Mouse (Mus musculus) stomach, postnatal 0 days (tissue): ENCODE data around the gene Senp8. TPM values are rescaled to one million over a fixed set of nuclear protein-coding genes. Genes with fewer than 3 reads are reported as not detected.

Experiments used
- ATAC-seq: fragments of 200-750 bp; cut with Nextera tagmentation; 2 replicates; pipeline ENCODE4 v1.8.0; 2017; ENCODE audit not compliant: low FRiP score, low TSS enrichment
- DNase-seq: peaks from one replicate; pipeline ENCODE4 v3.0.0-alpha.2; 2016; ENCODE audit warnings: low spot score
- H3K27ac ChIP-seq: fragments of 300-500 bp; sonication (generic); replicated peaks from 2 replicates; pipeline ENCODE4 v1.5.1; 2014; ENCODE audit warnings: mild to moderate bottlenecking, control low read depth
- H3K27me3 ChIP-seq: fragments of 300-500 bp; sonication (generic); 2 replicates; pipeline ENCODE4 v1.6.1; 2014; ENCODE audit warnings: low read length; ENCODE audit not compliant: control insufficient read depth, insufficient read depth
- H3K36me3 ChIP-seq: fragments of 300-500 bp; sonication (generic); 2 replicates; pipeline ENCODE4 v1.6.1; 2014; ENCODE audit warnings: low read length, mixed read lengths; ENCODE audit not compliant: control insufficient read depth, insufficient read depth
- H3K4me1 ChIP-seq: fragments of 300-500 bp; sonication (generic); replicated peaks from 2 replicates; pipeline ENCODE4 v1.6.1; 2014; ENCODE audit warnings: antibody characterized with exemption; ENCODE audit not compliant: control insufficient read depth, insufficient read depth
- H3K4me2 ChIP-seq: fragments of 300-500 bp; sonication (generic); replicated peaks from 2 replicates; pipeline ENCODE4 v1.6.1; 2014; ENCODE audit warnings: low read depth, mild to moderate bottlenecking, control low read depth, moderate library complexity
- H3K4me3 ChIP-seq: fragments of 300-500 bp; sonication (generic); 2 replicates; pipeline ENCODE4 v1.5.1; 2014; ENCODE audit warnings: low read depth, low read length, control low read depth
- H3K9ac ChIP-seq: fragments of 300-500 bp; sonication (generic); 2 replicates; pipeline ENCODE4 v1.6.1; 2014; ENCODE audit warnings: mild to moderate bottlenecking, low read length, control low read depth, mixed read lengths
- H3K9me3 ChIP-seq: fragments of 300-500 bp; sonication (generic); 2 replicates; pipeline ENCODE4 v1.6.1; 2016; ENCODE audit warnings: low read length; ENCODE audit not compliant: control insufficient read depth
- CTCF ChIP-seq: IDR thresholded peaks from 2 replicates; pipeline ENCODE4 v1.5.1; 2016; ENCODE audit warnings: antibody characterized with exemption, low read depth, mild to moderate bottlenecking, moderate library complexity
- EP300 ChIP-seq: optimal IDR thresholded peaks from 2 replicates; pipeline ENCODE3; 2016; ENCODE audit warnings: antibody characterized with exemption
- WGBS: fragments of 180-500 bp; shearing (Covaris S2); extraction: QIAGEN DNeasy Blood & Tissue Kit; methylation state at CpG from one replicate; pipeline ENCODE4 v1.1.7; 2014; 5-methylcytosine and 5-hydroxymethylcytosine counted together
- polyA plus RNA-seq: library from polyadenylated mRNA; unstranded; fragments of >200 nt; fragmentation: Nextera tagmentation; extraction: Ambion mirVana; gene quantifications from 2 replicates; pipeline ENCODE4 v1.2.1, GENCODE M21; 2015

Gene Senp8
- polyA plus RNA-seq, 1 experiment from 2014 or later: 4.3 TPM

DNA sequence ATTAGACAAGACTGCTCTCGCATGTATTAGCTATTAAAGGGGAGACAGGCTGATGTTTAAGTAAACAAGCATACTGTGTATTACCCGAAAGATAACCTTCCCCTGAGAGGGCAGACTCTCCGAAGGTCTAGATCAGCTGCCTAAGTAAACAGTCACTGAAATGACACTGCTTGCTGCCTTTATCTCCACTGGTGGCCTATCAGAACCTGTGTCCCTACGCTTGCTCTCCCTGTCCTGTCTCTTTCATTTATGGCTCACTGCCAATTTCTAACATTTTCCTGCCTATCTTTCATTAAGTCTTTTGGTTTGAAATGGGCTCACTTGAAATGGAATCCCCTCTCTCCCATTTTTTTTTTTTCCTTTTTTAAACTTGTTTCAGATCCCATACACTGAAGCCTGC lies 15.1 kb downstream of the Senp8 start:
- no peaks in the 10 kb centered on the region for H3K36me3 ChIP-seq
- 37% methylated on average over 4 of the region's 4 CpGs for WGBS
- H3K4me2 ChIP-seq: no peak overlapping the region
- H3K4me1 ChIP-seq: no peaks in the 10 kb centered on the region
- no peak for TF ChIP-seq CTCF
- no peak for TF ChIP-seq EP300
- H3K9ac ChIP-seq: no peak overlapping the region
- no peaks in the 10 kb centered on the region for H3K27me3 ChIP-seq
- ATAC-seq (no peak), DNase-seq (no peak)
- H3K27ac ChIP-seq: no peak overlapping the region
- no peaks in the 10 kb centered on the region for H3K9me3 ChIP-seq
- no peak overlapping the region for H3K4me3 ChIP-seq

DNA sequence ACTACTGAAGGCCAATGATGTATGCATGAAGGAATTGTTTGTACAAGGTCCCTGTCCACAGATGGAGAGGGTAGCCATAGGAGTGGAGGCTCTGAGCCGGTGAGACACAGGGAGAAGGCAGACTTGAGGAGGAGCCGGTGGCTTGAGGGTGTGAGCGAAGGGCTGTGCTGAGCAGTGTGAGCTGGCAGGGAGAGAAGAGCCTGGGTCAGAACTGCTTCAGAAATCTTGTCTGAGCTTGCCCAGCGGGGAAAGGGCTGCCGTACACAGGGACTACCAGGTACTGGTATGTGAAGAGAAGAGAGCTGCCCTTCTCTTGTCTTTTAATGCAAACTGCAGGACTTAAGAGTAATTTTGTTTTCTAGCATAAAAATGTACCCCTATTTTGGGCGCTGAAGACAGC lies 17.4 kb downstream of the Senp8 start:
- H3K27ac ChIP-seq: peak overlapping the region; percentile 53
- 54% methylated on average over 6 of the region's 6 CpGs for WGBS
- 0 out of 2 replicates have a peak, but pooled peaks have one; percentile 35 for ATAC-seq

DNA sequence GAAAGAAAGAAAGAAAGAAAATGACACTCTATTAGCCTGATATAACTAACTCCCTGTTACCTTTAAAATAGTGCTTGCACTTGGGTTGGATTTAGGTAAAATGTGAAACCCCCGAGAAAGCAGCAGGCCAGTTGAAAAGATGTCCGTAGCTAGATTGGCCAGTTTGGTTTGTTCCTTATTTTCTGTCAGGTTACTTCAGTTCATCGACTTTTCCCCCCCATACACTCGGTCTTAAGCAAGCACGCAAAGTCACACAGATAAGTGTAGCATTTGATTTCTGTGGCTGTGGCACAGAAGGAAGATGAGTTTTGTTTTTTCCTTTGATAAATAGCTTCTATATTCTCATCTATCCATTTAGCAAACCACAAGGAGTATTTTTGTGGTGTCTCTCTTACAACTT lies 19.4 kb downstream of the Senp8 start:
- ATAC-seq (no peak), DNase-seq (no peak)
- Histone ChIP-seq H3K36me3 (no peaks in the 10 kb centered on the region), H3K27me3 (no peaks in the 10 kb centered on the region), H3K4me3 (no peak overlapping the region), H3K9ac (no peak overlapping the region), H3K4me2 (no peak overlapping the region), H3K4me1 (no peaks in the 10 kb centered on the region), H3K27ac (no peak overlapping the region), H3K9me3 (no peaks in the 10 kb centered on the region)
- WGBS: 84% methylated on average over 5 of the region's 5 CpGs
- TF ChIP-seq EP300 (no peak), CTCF (no peak)

More for the DNA sequence above, 17.4 kb downstream of the Senp8 start:
- no peak overlapping the region for H3K9ac ChIP-seq
- no peak overlapping the region for H3K4me2 ChIP-seq
- H3K9me3 ChIP-seq: no peaks in the 10 kb centered on the region
- no peaks in the 10 kb centered on the region for H3K36me3 ChIP-seq
- TF ChIP-seq EP300: no peak
- no peak for TF ChIP-seq CTCF
- no peaks in the 10 kb centered on the region for H3K27me3 ChIP-seq
- DNase-seq: no peak
- no peak overlapping the region for H3K4me3 ChIP-seq
- no peaks in the 10 kb centered on the region for H3K4me1 ChIP-seq

DNA sequence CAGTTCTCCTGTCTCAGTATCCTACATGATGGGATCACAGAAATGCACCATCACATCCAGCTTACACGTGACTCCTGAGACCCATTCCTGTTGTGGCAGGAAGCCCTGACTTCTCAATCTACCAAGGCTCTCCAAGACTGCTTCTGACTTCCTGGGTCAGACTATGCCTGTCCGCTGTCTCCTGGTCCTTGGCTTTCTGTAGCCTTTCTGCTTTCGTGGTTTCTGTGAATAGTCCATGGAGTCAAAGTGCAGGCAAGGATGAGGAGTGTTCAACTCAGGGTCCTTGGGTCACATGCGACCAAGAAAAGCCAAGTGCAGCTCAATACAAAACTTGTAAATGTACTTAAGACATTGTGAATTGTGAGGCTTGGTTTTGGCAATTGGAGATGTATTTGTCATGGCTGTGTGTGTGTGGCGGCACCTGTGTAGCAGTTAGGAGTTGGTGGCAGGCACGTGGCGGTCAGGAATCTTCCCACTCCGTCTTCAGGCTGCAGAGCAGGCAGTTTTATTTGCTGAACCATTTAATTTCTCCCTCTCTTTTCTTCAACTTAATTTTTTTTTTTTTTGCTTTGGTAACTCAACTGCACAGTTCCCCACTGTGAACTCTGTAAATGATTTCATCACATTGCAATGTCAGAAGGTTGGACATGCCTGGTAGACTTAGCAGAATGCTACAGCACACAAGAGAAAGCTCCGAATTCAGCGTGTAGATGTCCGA lies 22.8 kb downstream of the Senp8 start:
- ATAC-seq: no peak
- DNase-seq: no peak
- H3K9me3 ChIP-seq: no peaks in the 10 kb centered on the region
- H3K4me1 ChIP-seq: no peaks in the 10 kb centered on the region; the same call in 1 of the 2 replicates
- no peak for TF ChIP-seq EP300
- TF ChIP-seq CTCF: no peak
- 74% methylated on average over 11 of the region's 11 CpGs for WGBS
- H3K4me3 ChIP-seq: no peak overlapping the region
- H3K27me3 ChIP-seq: no peaks in the 10 kb centered on the region
- no peak overlapping the region for H3K27ac ChIP-seq
- no peak overlapping the region for H3K4me2 ChIP-seq
- no peaks in the 10 kb centered on the region for H3K36me3 ChIP-seq
- H3K9ac ChIP-seq: no peak overlapping the region

DNA sequence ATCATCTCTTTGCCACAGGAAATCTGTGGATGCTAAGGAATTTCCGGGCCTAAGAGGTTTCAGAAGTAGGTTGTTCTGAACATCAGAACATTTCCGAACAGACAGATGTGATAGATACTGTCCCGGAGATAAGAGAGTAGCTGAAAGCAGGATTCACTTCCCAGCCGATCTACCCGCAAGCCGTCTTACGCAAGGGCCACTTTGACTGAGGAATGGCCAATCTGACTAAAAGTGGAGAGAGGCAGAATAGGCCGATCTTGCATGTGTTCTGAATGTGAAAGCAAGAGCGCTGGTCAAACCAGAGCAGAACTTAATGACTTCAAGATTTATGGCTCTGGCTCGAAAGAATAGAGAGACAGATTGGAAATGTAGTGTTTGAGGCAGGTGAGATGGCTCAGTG lies 25.0 kb downstream of the Senp8 start:
- Histone ChIP-seq H3K36me3 (no peaks in the 10 kb centered on the region), H3K4me2 (no peak overlapping the region), H3K27ac (no peak overlapping the region), H3K4me3 (no peak overlapping the region), H3K9ac (no peak overlapping the region), H3K4me1 (no peaks in the 10 kb centered on the region; the same call in 1 of the 2 replicates), H3K27me3 (no peaks in the 10 kb centered on the region), H3K9me3 (no peaks in the 10 kb centered on the region)
- no peak for TF ChIP-seq CTCF
- no peak for TF ChIP-seq EP300
- WGBS: 69% methylated on average over 10 of the region's 10 CpGs
- ATAC-seq (no peak), DNase-seq (no peak)

DNA sequence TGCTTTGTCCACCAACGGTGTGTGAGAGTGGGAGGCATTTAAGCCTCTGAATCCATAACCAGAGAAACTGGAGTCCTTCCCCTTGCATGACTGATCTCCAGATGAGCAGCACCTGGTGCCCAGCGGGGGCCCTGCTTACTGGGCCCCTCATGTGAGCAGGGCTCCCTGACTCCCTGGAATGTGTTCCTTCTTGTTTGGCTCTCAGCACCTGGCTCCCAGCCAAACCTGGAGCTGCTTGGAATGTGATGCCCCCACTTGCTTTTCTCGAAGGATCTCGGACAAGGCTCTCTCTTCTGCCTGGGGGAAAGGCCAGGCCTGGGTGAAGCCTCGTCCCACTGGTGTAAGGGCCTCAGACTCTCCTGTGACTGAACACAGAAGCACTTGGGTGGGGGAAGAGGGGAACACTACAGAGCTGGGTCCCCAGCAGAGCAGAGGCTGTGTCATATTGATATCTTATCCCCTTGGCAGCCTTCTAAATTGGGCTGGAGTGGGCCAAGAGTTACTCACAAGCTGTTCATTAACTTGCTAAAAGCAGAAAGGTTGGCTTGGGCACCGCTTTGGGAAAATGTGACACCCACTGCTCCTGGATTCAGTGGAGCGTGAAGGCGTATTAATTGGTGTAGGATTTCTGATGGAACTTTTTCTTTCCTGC lies 26.6 kb downstream of the Senp8 start:
- peak; percentile 49 for ATAC-seq
- H3K4me2 ChIP-seq: no peak overlapping the region

More for the DNA sequence above, 26.6 kb downstream of the Senp8 start:
- Histone ChIP-seq H3K36me3 (no peaks in the 10 kb centered on the region), H3K9ac (no peak overlapping the region), H3K27me3 (no peaks in the 10 kb centered on the region), H3K4me1 (no peaks in the 10 kb centered on the region; the same call in 1 of the 2 replicates), H3K4me3 (no peak overlapping the region), H3K27ac (peak overlapping the region; percentile 40; the same call in 1 of the 2 replicates), H3K9me3 (no peaks in the 10 kb centered on the region)
- TF ChIP-seq CTCF (no peak), EP300 (no peak)
- DNase-seq: peak; percentile 44
- WGBS: 37% methylated on average over 8 of the region's 8 CpGs
